Mouse (Mus musculus): ENCODE data around the gene Gtpbp10. TPM values are rescaled to one million over a fixed set of nuclear protein-coding genes. Genes with fewer than 3 reads are reported as not detected.

Gene Gtpbp10
- polyA plus RNA-seq, 1 experiment from 2014 or later: 40.7 TPM

GRCm38 (mm10) chr5:5508231-5508630 lies 51.1 kb downstream of the Gtpbp10 start:
- H3K4me3 ChIP-seq (ENCODE audit: low read depth, low read length): no peak overlapping the region
- no peaks in the 10 kb centered on the region; the same call in 1 of the 2 replicates for H3K36me3 ChIP-seq (ENCODE audit: control insufficient read depth, insufficient read depth, low read length)
- DNase-seq (ENCODE audit: low spot score): no peak
- peak overlapping the region; percentile 14; the same call in 1 of the 2 replicates for H3K27ac ChIP-seq (ENCODE audit: low read depth, low read length)
- peak; percentile 18; the same call in 1 of the 2 replicates for ATAC-seq (replicated peaks; ENCODE audit: low FRiP score)
- 82% methylated on average over 10 of the region's 10 CpGs for WGBS
- peaks cover 12% of the 10 kb centered on the region for H3K4me1 ChIP-seq (replicated peaks; ENCODE audit: control insufficient read depth, insufficient read depth, low read length)
- no peaks in the 10 kb centered on the region for H3K27me3 ChIP-seq (ENCODE audit: control insufficient read depth, insufficient read depth, low read length)
- H3K4me2 ChIP-seq (ENCODE audit: low read depth, low read length, severe bottlenecking): no peak overlapping the region; the same call in 1 of the 2 replicates
- H3K9me3 ChIP-seq (ENCODE audit: control insufficient read depth, low read length): no peaks in the 10 kb centered on the region
- no peak overlapping the region for H3K9ac ChIP-seq (ENCODE audit: low read length)

- Histone ChIP-seq H3K9ac (ENCODE audit: low read length) (no peak overlapping the region; the same call in 1 of the 2 replicates), H3K27me3 (ENCODE audit: control insufficient read depth, insufficient read depth, low read length) (no peaks in the 10 kb centered on the region), H3K36me3 (ENCODE audit: control insufficient read depth, insufficient read depth, low read length) (no peaks in the 10 kb centered on the region; the same call in 1 of the 2 replicates), H3K4me1 (replicated peaks; ENCODE audit: control insufficient read depth, insufficient read depth, low read length) (peaks cover 12% of the 10 kb centered on the region), H3K27ac (ENCODE audit: low read depth, low read length) (peak overlapping the region; percentile 14; the same call in 1 of the 2 replicates), H3K4me3 (ENCODE audit: low read depth, low read length) (no peak overlapping the region), H3K4me2 (ENCODE audit: low read depth, low read length, severe bottlenecking) (peak overlapping the region; percentile 35; the same call in 1 of the 2 replicates), H3K9me3 (ENCODE audit: control insufficient read depth, low read length) (no peaks in the 10 kb centered on the region)
- ATAC-seq (replicated peaks; ENCODE audit: low FRiP score) (peak; percentile 85), DNase-seq (ENCODE audit: low spot score) (peak; percentile 83)
- WGBS: 28% methylated on average over 20 of the region's 20 CpGs
These were observed 51.6 kb downstream of the Gtpbp10 start for GRCm38 (mm10) chr5:5507701-5508225.

- no peak for DNase-seq (ENCODE audit: low spot score)
- no peak for ATAC-seq (replicated peaks; ENCODE audit: low FRiP score)
- Histone ChIP-seq H3K4me1 (replicated peaks; ENCODE audit: control insufficient read depth, insufficient read depth, low read length) (peaks cover 9% of the 10 kb centered on the region; the same call in 1 of the 2 replicates), H3K27me3 (ENCODE audit: control insufficient read depth, insufficient read depth, low read length) (no peaks in the 10 kb centered on the region), H3K4me3 (ENCODE audit: low read depth, low read length) (no peak overlapping the region), H3K4me2 (ENCODE audit: low read depth, low read length, severe bottlenecking) (no peak overlapping the region), H3K9ac (ENCODE audit: low read length) (no peak overlapping the region), H3K27ac (ENCODE audit: low read depth, low read length) (no peak overlapping the region), H3K36me3 (ENCODE audit: control insufficient read depth, insufficient read depth, low read length) (no peaks in the 10 kb centered on the region; the same call in 1 of the 2 replicates), H3K9me3 (ENCODE audit: control insufficient read depth, low read length) (no peaks in the 10 kb centered on the region)
- 89% methylated on average over 13 of the region's 13 CpGs for WGBS
These were observed 54.9 kb downstream of the Gtpbp10 start for GRCm38 (mm10) chr5:5504456-5504855.

- Histone ChIP-seq H3K4me2 (ENCODE audit: low read depth, low read length, severe bottlenecking) (no peak overlapping the region), H3K4me3 (ENCODE audit: low read depth, low read length) (no peak overlapping the region), H3K4me1 (replicated peaks; ENCODE audit: control insufficient read depth, insufficient read depth, low read length) (peaks cover 6% of the 10 kb centered on the region; the same call in 1 of the 2 replicates), H3K9me3 (ENCODE audit: control insufficient read depth, low read length) (no peaks in the 10 kb centered on the region), H3K27ac (ENCODE audit: low read depth, low read length) (no peak overlapping the region), H3K9ac (ENCODE audit: low read length) (no peak overlapping the region), H3K36me3 (ENCODE audit: control insufficient read depth, insufficient read depth, low read length) (no peaks in the 10 kb centered on the region; the same call in 1 of the 2 replicates), H3K27me3 (ENCODE audit: control insufficient read depth, insufficient read depth, low read length) (no peaks in the 10 kb centered on the region)
- WGBS: 95% methylated on average over 4 of the region's 4 CpGs
- no peak for DNase-seq (ENCODE audit: low spot score)
- ATAC-seq (replicated peaks; ENCODE audit: low FRiP score): no peak
These were observed 56.0 kb downstream of the Gtpbp10 start for GRCm38 (mm10) chr5:5503381-5503780.

GRCm38 (mm10) chr5:5501583-5501982 lies 57.8 kb downstream of the Gtpbp10 start:
- Histone ChIP-seq H3K9me3 (ENCODE audit: control insufficient read depth, low read length) (no peaks in the 10 kb centered on the region), H3K27me3 (ENCODE audit: control insufficient read depth, insufficient read depth, low read length) (no peaks in the 10 kb centered on the region), H3K9ac (ENCODE audit: low read length) (no peak overlapping the region), H3K27ac (ENCODE audit: low read depth, low read length) (no peak overlapping the region), H3K4me3 (ENCODE audit: low read depth, low read length) (no peak overlapping the region), H3K4me1 (replicated peaks; ENCODE audit: control insufficient read depth, insufficient read depth, low read length) (no peaks in the 10 kb centered on the region), H3K4me2 (ENCODE audit: low read depth, low read length, severe bottlenecking) (no peak overlapping the region), H3K36me3 (ENCODE audit: control insufficient read depth, insufficient read depth, low read length) (no peaks in the 10 kb centered on the region)
- no peak for DNase-seq (ENCODE audit: low spot score)
- ATAC-seq (replicated peaks; ENCODE audit: low FRiP score): no peak
- 91% methylated on average over 2 of the region's 2 CpGs for WGBS

- Histone ChIP-seq H3K36me3 (ENCODE audit: control insufficient read depth, insufficient read depth, low read length) (no peaks in the 10 kb centered on the region), H3K27me3 (ENCODE audit: control insufficient read depth, insufficient read depth, low read length) (no peaks in the 10 kb centered on the region), H3K9ac (ENCODE audit: low read length) (no peak overlapping the region), H3K27ac (ENCODE audit: low read depth, low read length) (no peak overlapping the region), H3K4me3 (ENCODE audit: low read depth, low read length) (no peak overlapping the region), H3K4me2 (ENCODE audit: low read depth, low read length, severe bottlenecking) (no peak overlapping the region), H3K9me3 (ENCODE audit: control insufficient read depth, low read length) (no peaks in the 10 kb centered on the region), H3K4me1 (replicated peaks; ENCODE audit: control insufficient read depth, insufficient read depth, low read length) (no peaks in the 10 kb centered on the region)
- ATAC-seq (replicated peaks; ENCODE audit: low FRiP score) (0 out of 2 replicates have a peak, but pooled peaks have one; percentile 40), DNase-seq (ENCODE audit: low spot score) (no peak)
- 64% methylated on average over 3 of the region's 3 CpGs for WGBS
These were observed 62.9 kb downstream of the Gtpbp10 start for GRCm38 (mm10) chr5:5496393-5496792.

- H3K4me1 ChIP-seq (replicated peaks; ENCODE audit: control insufficient read depth, insufficient read depth, low read length): no peaks in the 10 kb centered on the region
- H3K27me3 ChIP-seq (ENCODE audit: control insufficient read depth, insufficient read depth, low read length): no peaks in the 10 kb centered on the region
- no peak overlapping the region for H3K4me3 ChIP-seq (ENCODE audit: low read depth, low read length)
- H3K27ac ChIP-seq (ENCODE audit: low read depth, low read length): no peak overlapping the region
- no peak overlapping the region for H3K4me2 ChIP-seq (ENCODE audit: low read depth, low read length, severe bottlenecking)
- H3K36me3 ChIP-seq (ENCODE audit: control insufficient read depth, insufficient read depth, low read length): no peaks in the 10 kb centered on the region
- no peak for DNase-seq (ENCODE audit: low spot score)
- no peaks in the 10 kb centered on the region for H3K9me3 ChIP-seq (ENCODE audit: control insufficient read depth, low read length)
- 86% methylated on average over 4 of the region's 4 CpGs for WGBS
- ATAC-seq (replicated peaks; ENCODE audit: low FRiP score): peak; percentile 35; the same call in 1 of the 2 replicates
- H3K9ac ChIP-seq (ENCODE audit: low read length): no peak overlapping the region
These were observed 64.3 kb downstream of the Gtpbp10 start for GRCm38 (mm10) chr5:5495042-5495441.

- peak; percentile 54 for DNase-seq (ENCODE audit: low spot score)
- 41% methylated on average over 16 of the region's 16 CpGs for WGBS
These were observed 64.9 kb downstream of the Gtpbp10 start for GRCm38 (mm10) chr5:5494269-5495005.

More at GRCm38 (mm10) chr5:5494269-5495005, 64.9 kb downstream of the Gtpbp10 start:
- no peak overlapping the region for H3K27ac ChIP-seq (ENCODE audit: low read depth, low read length)
- no peak overlapping the region for H3K4me2 ChIP-seq (ENCODE audit: low read depth, low read length, severe bottlenecking)
- H3K9ac ChIP-seq (ENCODE audit: low read length): no peak overlapping the region
- H3K4me3 ChIP-seq (ENCODE audit: low read depth, low read length): no peak overlapping the region
- no peaks in the 10 kb centered on the region for H3K4me1 ChIP-seq (replicated peaks; ENCODE audit: control insufficient read depth, insufficient read depth, low read length)
- H3K36me3 ChIP-seq (ENCODE audit: control insufficient read depth, insufficient read depth, low read length): no peaks in the 10 kb centered on the region
- no peaks in the 10 kb centered on the region for H3K9me3 ChIP-seq (ENCODE audit: control insufficient read depth, low read length)
- ATAC-seq (replicated peaks; ENCODE audit: low FRiP score): peak; percentile 63
- H3K27me3 ChIP-seq (ENCODE audit: control insufficient read depth, insufficient read depth, low read length): no peaks in the 10 kb centered on the region

Data from forebrain, embryonic 11.5 days (tissue).